Mouse (Mus musculus) pancreas, adult 10 weeks (tissue): ENCODE data around the gene Gm11172. TPM values are rescaled to one million over a fixed set of nuclear protein-coding genes. Genes with fewer than 3 reads are reported as not detected.

Experiments used
- polyA plus RNA-seq: library from polyadenylated mRNA; stranded (reverse); fragments of 350-450 nt; fragmentation: Illumina TruSeq; extraction: RNeasy Lipid Tissue Mini Kit (QIAGEN cat#74804); gene quantifications from one replicate; pipeline ENCODE4 v1.2.3, GENCODE M21; 2015; ENCODE audit warnings: low read depth, low replicate concordance; ENCODE audit not compliant: insufficient read depth

Gene Gm11172
- not detected for polyA plus RNA-seq

GRCm38 (mm10) chr16:10812865-10813371, at the start of gene Gm11172:
Gm11172 (plus strand) TSS chr16:10812915.

GRCm38 (mm10) chr16:10785371-10786231, 27.1 kb upstream of the Gm11172 start, which contains the start of gene Socs1:
Socs1 (minus strand) TSS chr16:10785536.

GRCm38 (mm10) chr16:10788271-10788670, 24.4 kb upstream of the Gm11172 start, which contains the start of gene Tnp2:
Tnp2 (minus strand) TSS chr16:10788660.

GRCm38 (mm10) chr16:10790702-10791101, 22.0 kb upstream of the Gm11172 start, which contains the start of gene Prm3:
Prm3 (minus strand) TSS chr16:10790914.

GRCm38 (mm10) chr16:10796034-10796433, 16.7 kb upstream of the Gm11172 start, which contains the start of gene Prm2:
Prm2 (minus strand) TSS chr16:10796134.

GRCm38 (mm10) chr16:10805789-10806527, 6.8 kb upstream of the Gm11172 start, which contains the start of gene Prm1:
Prm1 (minus strand) TSS chr16:10805839.

GRCm38 (mm10) chr16:10834911-10835587, 22.3 kb downstream of the Gm11172 start, which contains the start of gene Rmi2:
Rmi2 (plus strand) TSS chr16:10835059.

Other genes starting within 250 kb of the Gm11172 start
- 0.83 TPM for gene Socs1, start 27.4 kb upstream of the Gm11172 start, polyA plus RNA-seq
- gene Tnp2, start 24.3 kb upstream of the Gm11172 start, polyA plus RNA-seq, result not detected
- gene Prm3, start 22.0 kb upstream of the Gm11172 start, polyA plus RNA-seq, result not detected
- gene Prm2, start 16.8 kb upstream of the Gm11172 start, polyA plus RNA-seq, result not detected
- gene Prm1, start 7.1 kb upstream of the Gm11172 start, polyA plus RNA-seq, result not detected
- not detected for gene Rmi2, start 22.1 kb downstream of the Gm11172 start, polyA plus RNA-seq
- 4.3 TPM for gene Snn, start 248.0 kb downstream of the Gm11172 start, polyA plus RNA-seq